Mouse (Mus musculus): ENCODE measurements at regions not wholly inside any gene's neighbourhood (a gene's known extent, or its start where the extent isn't known, plus 50 kb on each side); places are given as distances from the start of the nearest gene placed in this dataset.

DNA sequence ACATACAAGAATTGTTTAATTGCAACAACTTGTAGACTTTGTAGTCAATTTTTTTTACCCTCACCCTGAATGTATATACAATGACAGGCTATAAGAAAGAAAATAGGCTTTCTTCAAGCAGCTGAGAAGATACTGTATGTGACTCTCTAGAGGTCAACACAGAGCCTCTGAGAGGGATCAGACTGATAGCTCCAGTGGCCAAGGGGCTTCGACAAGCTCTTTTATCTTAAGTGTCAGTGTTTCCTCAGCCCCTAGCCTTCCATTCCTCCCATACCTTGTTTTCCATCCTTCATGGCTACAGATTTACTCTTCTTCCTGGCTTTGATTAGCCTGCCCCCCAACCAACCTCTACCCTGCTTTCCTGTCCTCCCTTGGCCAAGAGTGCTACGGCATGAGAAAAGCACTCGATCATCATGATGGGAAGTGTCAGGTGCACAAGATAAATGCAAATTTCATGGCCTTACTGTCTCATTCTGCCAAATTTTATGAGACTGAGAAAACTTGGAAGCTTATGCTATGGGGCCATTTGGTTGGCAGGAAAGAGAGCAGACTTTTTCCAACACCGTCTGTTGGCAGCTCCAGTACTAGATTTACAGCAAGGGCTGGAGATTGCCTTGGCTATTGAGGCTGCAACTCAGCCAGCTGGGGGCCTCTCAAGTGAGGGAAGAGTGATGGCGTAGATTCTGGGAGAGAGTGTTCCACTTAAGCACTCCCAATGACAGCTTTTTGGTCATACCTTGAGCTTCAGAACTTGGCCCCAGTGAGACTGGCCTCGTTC, 484.3 kb upstream of the Etaa1 start:
- TF ChIP-seq POLR2A (IDR thresholded peaks at IDR 0.05; ENCODE audit: insufficient read depth, low read depth, low read length) (no peak), CTCF (IDR thresholded peaks at IDR 0.05; ENCODE audit: insufficient read depth, low read depth, low read length) (no peak)
- no peak overlapping the region for H3K4me3 ChIP-seq (ENCODE audit: insufficient read depth, low read depth, low read length)
- no peak overlapping the region for H3K27ac ChIP-seq (ENCODE audit: insufficient read depth, low read depth, low read length)
- WGBS, result 86% methylated on average over 6 of the region's 6 CpGs
- no peaks in the 10 kb centered on the region for H3K4me1 ChIP-seq (ENCODE audit: control insufficient read depth, insufficient read depth, low read length)

DNA sequence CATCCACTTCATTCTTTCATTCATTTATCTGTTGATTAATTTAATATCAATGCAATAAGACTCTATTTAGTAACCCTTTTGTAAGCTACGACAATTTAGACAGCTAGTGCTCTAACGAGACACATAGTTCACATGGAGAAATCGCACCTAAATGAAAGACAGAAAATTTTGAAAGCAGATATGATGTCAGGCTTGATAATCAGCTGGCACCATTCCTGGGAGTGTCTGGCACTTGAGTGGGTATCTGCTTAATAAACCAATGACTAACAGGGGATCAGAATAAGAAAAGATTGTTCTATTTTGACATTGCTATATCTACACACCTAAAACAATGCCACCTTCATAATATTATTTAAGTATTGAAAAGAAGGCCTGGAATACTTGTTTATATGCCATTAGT, 467.4 kb upstream of the Etaa1 start:
- H3K4me1 ChIP-seq (ENCODE audit: control insufficient read depth, insufficient read depth, low read length), result no peaks in the 10 kb centered on the region
- WGBS, result 78% methylated on average over 3 of the region's 3 CpGs
- H3K27ac ChIP-seq (ENCODE audit: insufficient read depth, low read depth, low read length), result no peak overlapping the region
- no peak overlapping the region for H3K4me3 ChIP-seq (ENCODE audit: insufficient read depth, low read depth, low read length)
- TF ChIP-seq POLR2A (IDR thresholded peaks at IDR 0.05; ENCODE audit: insufficient read depth, low read depth, low read length), result no peak
- no peak for TF ChIP-seq CTCF (IDR thresholded peaks at IDR 0.05; ENCODE audit: insufficient read depth, low read depth, low read length)

DNA sequence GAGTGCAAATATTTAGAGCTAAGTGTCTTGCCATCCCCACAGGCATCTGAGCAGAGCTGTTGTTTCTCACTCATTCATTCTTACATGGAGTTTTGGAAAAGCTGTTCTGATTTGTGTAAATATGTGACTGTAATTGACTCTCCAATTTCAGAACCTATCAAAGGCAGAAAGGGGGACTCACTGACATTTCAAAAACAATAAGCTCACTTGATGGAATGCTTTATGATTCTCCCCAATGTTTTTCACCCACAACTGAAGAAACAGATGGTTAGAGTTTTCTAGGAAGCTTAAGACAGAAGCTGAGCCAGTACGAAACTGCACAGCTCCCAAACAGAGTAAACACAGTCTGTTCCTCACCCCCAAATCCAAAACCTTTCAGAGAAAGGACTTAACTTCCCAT, 460.1 kb upstream of the Etaa1 start:
- Histone ChIP-seq H3K27ac (ENCODE audit: insufficient read depth, low read depth, low read length) (no peak overlapping the region), H3K4me1 (ENCODE audit: control insufficient read depth, insufficient read depth, low read length) (no peaks in the 10 kb centered on the region), H3K4me3 (ENCODE audit: insufficient read depth, low read depth, low read length) (no peak overlapping the region)
- 76% methylated on average over 1 of the region's 1 CpGs for WGBS
- TF ChIP-seq CTCF (IDR thresholded peaks at IDR 0.05; ENCODE audit: insufficient read depth, low read depth, low read length), result no peak
- TF ChIP-seq POLR2A (IDR thresholded peaks at IDR 0.05; ENCODE audit: insufficient read depth, low read depth, low read length), result no peak

DNA sequence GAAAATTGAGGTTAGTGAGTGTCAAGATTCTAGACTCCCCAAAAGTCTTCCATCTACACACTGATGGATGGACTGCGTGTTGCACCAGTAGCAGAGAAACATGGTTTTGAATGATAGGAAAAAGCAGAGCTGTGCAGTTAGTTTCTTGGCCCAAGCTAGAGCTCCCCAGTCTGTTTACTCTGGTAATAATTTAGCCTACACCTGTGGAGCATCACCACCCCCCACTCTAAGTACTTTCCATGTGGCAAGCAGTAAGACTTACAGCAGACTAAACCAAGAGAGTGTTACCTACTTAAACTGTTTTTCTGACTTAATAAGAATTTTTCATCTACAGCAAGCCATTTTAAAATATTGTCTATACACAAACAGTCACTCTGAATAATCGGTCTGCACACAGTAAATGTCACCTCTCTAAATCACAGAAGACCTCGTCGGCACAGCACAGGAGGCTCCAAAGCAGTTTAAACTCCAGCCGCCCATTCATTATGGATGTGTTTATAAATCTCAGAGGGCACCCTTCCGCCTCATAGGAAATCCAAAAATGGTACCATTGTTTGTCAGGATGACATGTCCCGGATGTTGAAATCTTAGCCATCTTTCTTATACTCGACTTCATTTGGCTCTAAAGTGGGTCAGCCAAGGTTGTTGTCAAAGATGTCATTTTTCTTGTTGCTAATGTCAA, 454.5 kb upstream of the Etaa1 start:
- TF ChIP-seq CTCF (IDR thresholded peaks at IDR 0.05; ENCODE audit: insufficient read depth, low read depth, low read length) (no peak), POLR2A (IDR thresholded peaks at IDR 0.05; ENCODE audit: insufficient read depth, low read depth, low read length) (no peak)
- H3K4me1 ChIP-seq (ENCODE audit: control insufficient read depth, insufficient read depth, low read length), result no peaks in the 10 kb centered on the region
- 68% methylated on average over 8 of the region's 8 CpGs for WGBS
- H3K27ac ChIP-seq (ENCODE audit: insufficient read depth, low read depth, low read length), result no peak overlapping the region
- H3K4me3 ChIP-seq (ENCODE audit: insufficient read depth, low read depth, low read length), result no peak overlapping the region

DNA sequence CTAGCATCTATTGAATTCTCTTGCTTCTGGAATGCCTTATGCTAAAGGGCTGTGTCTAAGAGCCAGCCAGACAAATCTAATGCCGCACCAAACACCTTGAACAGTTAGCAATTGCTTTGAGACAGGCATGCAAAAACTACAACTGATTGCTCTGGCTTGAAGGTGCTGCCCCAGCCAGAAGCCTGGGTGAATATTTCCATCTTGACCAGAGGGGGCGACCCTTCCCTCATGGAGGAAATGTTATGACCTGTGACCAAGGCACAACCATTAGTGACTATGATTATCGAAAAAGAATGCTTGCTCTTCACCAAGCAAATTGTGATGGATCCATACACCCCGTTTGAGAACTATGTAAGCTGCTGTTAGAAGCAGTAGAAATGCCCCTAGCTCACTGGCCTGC, 445.9 kb upstream of the Etaa1 start:
- WGBS, result 79% methylated on average over 4 of the region's 4 CpGs
- Histone ChIP-seq H3K27ac (ENCODE audit: insufficient read depth, low read depth, low read length) (no peak overlapping the region), H3K4me3 (ENCODE audit: insufficient read depth, low read depth, low read length) (no peak overlapping the region), H3K4me1 (ENCODE audit: control insufficient read depth, insufficient read depth, low read length) (no peaks in the 10 kb centered on the region)
- no peak for TF ChIP-seq CTCF (IDR thresholded peaks at IDR 0.05; ENCODE audit: insufficient read depth, low read depth, low read length)
- TF ChIP-seq POLR2A (IDR thresholded peaks at IDR 0.05; ENCODE audit: insufficient read depth, low read depth, low read length), result no peak

DNA sequence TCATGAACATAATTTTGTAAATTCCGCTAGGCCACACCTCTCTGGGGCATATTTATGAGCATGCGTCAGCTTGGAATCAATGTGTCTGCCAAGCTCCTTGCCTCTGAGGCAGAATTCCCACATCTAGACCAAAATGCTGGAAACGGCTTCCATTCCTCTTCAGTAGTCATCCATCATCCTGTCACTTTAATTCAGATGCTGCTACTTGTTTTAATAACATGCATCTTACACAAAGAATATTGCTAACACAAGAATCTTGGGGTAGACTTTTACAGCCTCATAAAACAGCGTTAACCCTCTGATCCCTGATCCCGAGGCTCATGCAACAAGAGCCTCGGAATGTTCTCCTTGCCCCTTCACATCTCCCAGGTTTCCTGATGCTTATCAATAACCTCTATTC, 442.7 kb upstream of the Etaa1 start:
- WGBS, result 90% methylated on average over 6 of the region's 6 CpGs
- no peak for TF ChIP-seq CTCF (IDR thresholded peaks at IDR 0.05; ENCODE audit: insufficient read depth, low read depth, low read length)
- TF ChIP-seq POLR2A (IDR thresholded peaks at IDR 0.05; ENCODE audit: insufficient read depth, low read depth, low read length), result no peak
- Histone ChIP-seq H3K27ac (ENCODE audit: insufficient read depth, low read depth, low read length) (no peak overlapping the region), H3K4me1 (ENCODE audit: control insufficient read depth, insufficient read depth, low read length) (no peaks in the 10 kb centered on the region), H3K4me3 (ENCODE audit: insufficient read depth, low read depth, low read length) (no peak overlapping the region)

DNA sequence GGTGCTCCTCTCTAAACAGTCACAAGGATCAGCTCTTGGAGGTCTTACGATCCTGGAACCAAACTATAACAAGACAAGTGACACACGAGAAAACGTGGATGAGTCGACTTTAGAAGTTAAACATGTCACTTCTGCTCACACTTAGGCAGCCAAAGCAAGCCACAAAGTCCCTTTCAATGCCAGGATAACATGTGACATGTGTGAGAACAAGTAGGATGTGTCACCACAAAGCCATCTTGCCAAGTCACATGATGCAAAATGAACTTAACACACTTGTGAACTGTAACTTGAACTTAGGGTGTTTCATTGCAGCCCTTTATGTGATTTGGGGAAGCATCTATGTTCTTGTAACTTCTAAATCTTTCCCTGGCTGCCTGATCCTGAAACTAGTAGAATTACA, 442.0 kb upstream of the Etaa1 start:
- WGBS, result 89% methylated on average over 4 of the region's 4 CpGs
- Histone ChIP-seq H3K4me3 (ENCODE audit: insufficient read depth, low read depth, low read length) (no peak overlapping the region), H3K27ac (ENCODE audit: insufficient read depth, low read depth, low read length) (no peak overlapping the region), H3K4me1 (ENCODE audit: control insufficient read depth, insufficient read depth, low read length) (no peaks in the 10 kb centered on the region)
- TF ChIP-seq CTCF (IDR thresholded peaks at IDR 0.05; ENCODE audit: insufficient read depth, low read depth, low read length) (no peak), POLR2A (IDR thresholded peaks at IDR 0.05; ENCODE audit: insufficient read depth, low read depth, low read length) (no peak)

DNA sequence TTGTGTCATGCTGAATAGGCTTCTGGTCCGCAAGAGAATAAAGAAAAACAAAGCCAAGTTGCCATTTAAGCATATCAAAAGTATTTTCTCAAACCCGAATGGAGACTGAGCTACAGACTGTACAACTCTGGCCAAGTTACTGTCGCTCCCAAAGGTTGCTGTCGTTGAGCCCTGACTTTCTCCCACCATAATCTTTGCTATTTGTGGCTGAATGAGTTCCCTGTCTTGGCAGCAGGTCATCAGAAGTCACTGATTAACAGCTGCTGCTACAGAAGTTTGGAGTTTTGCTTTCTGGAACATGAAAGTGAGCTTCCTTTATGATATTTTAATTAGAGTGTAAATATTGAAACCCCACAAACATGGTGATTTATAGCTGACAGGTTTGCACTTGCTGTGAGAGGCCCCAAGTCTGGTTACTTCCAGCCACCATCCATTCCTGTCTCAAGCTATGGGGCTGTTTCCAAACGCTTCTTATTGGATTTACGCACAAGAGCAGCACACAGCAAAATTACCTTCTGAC, 419.2 kb upstream of the Etaa1 start:
- no peak for TF ChIP-seq CTCF (IDR thresholded peaks at IDR 0.05; ENCODE audit: insufficient read depth, low read depth, low read length)
- no peak for TF ChIP-seq POLR2A (IDR thresholded peaks at IDR 0.05; ENCODE audit: insufficient read depth, low read depth, low read length)
- 76% methylated on average over 6 of the region's 6 CpGs for WGBS

DNA sequence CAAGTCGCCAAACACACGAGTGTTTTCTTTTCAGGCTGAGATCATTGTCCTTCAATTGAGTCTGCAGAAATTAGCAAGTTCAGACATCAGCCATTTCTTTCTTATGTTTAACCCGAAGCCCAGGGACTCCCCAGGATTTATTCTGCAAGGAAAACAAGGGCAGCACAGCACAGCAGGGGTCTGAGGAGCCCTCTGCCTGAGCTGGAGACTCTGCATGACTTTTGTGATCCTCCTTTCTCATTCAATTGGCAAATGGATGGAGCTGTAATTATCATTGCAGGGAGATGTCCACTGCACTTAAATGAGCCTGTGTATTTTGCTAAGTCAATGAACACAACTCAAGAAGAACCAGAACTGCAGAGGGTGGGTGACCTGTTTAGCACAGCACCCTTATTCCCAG, 417.6 kb upstream of the Etaa1 start:
- TF ChIP-seq CTCF (IDR thresholded peaks at IDR 0.05; ENCODE audit: insufficient read depth, low read depth, low read length) (no peak), POLR2A (IDR thresholded peaks at IDR 0.05; ENCODE audit: insufficient read depth, low read depth, low read length) (no peak)
- no peak overlapping the region for H3K4me3 ChIP-seq (ENCODE audit: insufficient read depth, low read depth, low read length)
- H3K4me1 ChIP-seq (ENCODE audit: control insufficient read depth, insufficient read depth, low read length), result peaks cover 2% of the 10 kb centered on the region; the same call in 1 of the 2 replicates
- WGBS, result 19% methylated on average over 3 of the region's 3 CpGs
- H3K27ac ChIP-seq (ENCODE audit: insufficient read depth, low read depth, low read length), result no peak overlapping the region

More for the DNA sequence above, 419.2 kb upstream of the Etaa1 start:
- Histone ChIP-seq H3K27ac (ENCODE audit: insufficient read depth, low read depth, low read length) (no peak overlapping the region), H3K4me3 (ENCODE audit: insufficient read depth, low read depth, low read length) (no peak overlapping the region), H3K4me1 (ENCODE audit: control insufficient read depth, insufficient read depth, low read length) (peaks cover 2% of the 10 kb centered on the region; the same call in 1 of the 2 replicates)

Measured in olfactory bulb, adult 2 months (tissue).